10 mouse cellular contexts compared by ENCODE assay signal in the genomic region with DNA sequence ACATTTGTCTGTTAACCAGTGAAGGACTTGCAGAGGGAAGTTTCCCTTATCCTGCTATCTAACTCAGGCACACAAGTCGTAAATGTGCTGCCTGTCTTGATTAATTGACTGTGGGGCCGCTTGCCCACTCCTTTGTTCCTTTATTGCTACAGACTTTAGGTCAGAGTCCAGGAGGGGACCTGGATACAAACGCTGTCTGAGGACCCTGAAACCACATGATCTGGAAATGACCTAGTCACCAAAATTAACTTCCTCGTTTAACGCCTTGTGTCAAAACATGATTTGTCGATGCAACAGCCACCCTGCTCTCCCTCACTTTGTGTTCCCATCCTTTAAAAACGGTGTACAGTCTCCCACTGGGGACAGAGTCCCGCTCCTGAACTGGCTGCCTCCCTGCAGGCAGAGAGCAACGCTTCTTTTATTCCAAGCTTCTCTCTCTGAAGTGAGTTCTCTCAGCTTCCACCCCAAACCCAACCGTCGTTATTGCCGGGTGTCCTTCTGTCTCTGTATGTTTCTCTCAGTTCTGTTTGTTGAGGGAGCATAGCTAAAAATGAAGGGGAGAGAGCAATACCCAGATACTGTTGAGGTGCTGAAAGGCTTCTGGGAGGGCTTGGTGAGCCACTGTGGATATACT. TPM values are rescaled to one million over a fixed set of nuclear protein-coding genes. Genes with fewer than 3 reads are reported as not detected.
A peak's percentile ranks its signal among the peaks of the same experiment; 100 is the strongest.
DNase-seq lines count a peak whose midpoint lies in the region; ATAC-seq and TF ChIP-seq lines count a peak whose summit lies in the region.
"Had no signal": no experiment of that assay in that cellular context is flagged by ENCODE, and none has a peak within 500 bp of the region (broad histone marks: within the 10 kb centered on the region; RNA-seq: fewer than 3 reads in every experiment).

No protein-coding gene starts in this region.

- peak overlapping the region; percentile 41 to 67 for H3K4me3 ChIP-seq in MEL (ENCODE audit: control insufficient read depth in 1 of 2, insufficient read depth in 1 of 2, low read depth in 2 of 2, low read length in 2 of 2)
- no peak overlapping the region for H3K4me3 ChIP-seq in kidney, embryonic 14.5 days (ENCODE audit: low read length)
- peak overlapping the region; percentile 32 for H3K4me3 ChIP-seq in macrophage (ENCODE audit: inconsistent target)
- no peak overlapping the region for H3K4me3 ChIP-seq in forebrain, embryonic 14.5 days (ENCODE audit: low read depth, low read length)

- H3K4me1 ChIP-seq in MEL (ENCODE audit: control insufficient read depth in 1 of 2, insufficient read depth in 2 of 2, low read length in 2 of 2), result peaks cover 5 to 10% of the 10 kb centered on the region in 2 experiments; a peak in 3 of 4 replicates
- H3K4me1 ChIP-seq in kidney, embryonic 14.5 days (ENCODE audit: control insufficient read depth, insufficient read depth, low read length), result peaks cover 18% of the 10 kb centered on the region
- H3K4me1 ChIP-seq in forebrain, embryonic 14.5 days (ENCODE audit: control insufficient read depth, insufficient read depth, low read length), result peaks cover 3% of the 10 kb centered on the region; the same call in 1 of the 2 replicates

- peaks cover 0 to 14% of the 10 kb centered on the region in 2 experiments; a peak in 2 of 4 replicates for H3K36me3 ChIP-seq in MEL (ENCODE audit: control insufficient read depth in 1 of 2, insufficient read depth in 2 of 2, low read length in 2 of 2)
- H3K36me3 ChIP-seq in kidney, embryonic 14.5 days (ENCODE audit: control insufficient read depth, insufficient read depth, low read length), result no peaks in the 10 kb centered on the region
- H3K36me3 ChIP-seq in macrophage (ENCODE audit: inconsistent target), result no peaks in the 10 kb centered on the region
- H3K36me3 ChIP-seq in forebrain, embryonic 14.5 days (ENCODE audit: control insufficient read depth, insufficient read depth, low read length), result no peaks in the 10 kb centered on the region

- peak; percentile 96 for TF ChIP-seq EP300 in MEL (IDR thresholded peaks at IDR 0.05; ENCODE audit: low read depth in 1 of 2, low read length in 2 of 2)

- TF ChIP-seq RAD21 in MEL (IDR thresholded peaks at IDR 0.05; ENCODE audit: low read depth, low read length), result no peak

- H3K4me2 ChIP-seq in kidney, embryonic 14.5 days (replicated peaks; ENCODE audit: low read depth, low read length), result peak overlapping the region; percentile 11; the same call in 1 of the 2 replicates
- H3K4me2 ChIP-seq in forebrain, embryonic 14.5 days (ENCODE audit: low read length), result no peak overlapping the region

- peak; percentile 75 for ATAC-seq in kidney, embryonic 14.5 days (ENCODE audit: low FRiP score, low TSS enrichment)
- ATAC-seq in forebrain, embryonic 14.5 days, result no peak

- peak overlapping the region; percentile 73 for H3K9ac ChIP-seq in MEL (ENCODE audit: control insufficient read depth, low read depth, low read length, poor library complexity, severe bottlenecking)
- H3K9ac ChIP-seq in kidney, embryonic 14.5 days (ENCODE audit: low read depth, low read length), result no peak overlapping the region
- H3K9ac ChIP-seq in forebrain, embryonic 14.5 days (ENCODE audit: low read length), result no peak overlapping the region

- WGBS in kidney, embryonic 14.5 days, result 4% methylated on average over 12 of the region's 12 CpGs
- under 1% methylated on average over 12 of the region's 12 CpGs for WGBS in macrophage (ENCODE audit: missing documents)
- WGBS in forebrain, embryonic 14.5 days, result 50% methylated on average over 12 of the region's 12 CpGs

- intact Hi-C loops in heart, postnatal 10 days (cut with DNase I), result no loop called here

- DNase-seq in B cell, adult 2 months, result peak; percentile 38 to 40
- DNase-seq in MEL (ENCODE audit: low read depth, low spot score), result peak; percentile 92
- no peak for DNase-seq in heart, postnatal 10 days
- DNase-seq in urinary bladder, postnatal 14 days (ENCODE audit: low spot score), result no peak
- no peak for DNase-seq in urinary bladder, postnatal 4 days (ENCODE audit: low spot score in 2 of 2)
- DNase-seq in forebrain, embryonic 14.5 days (ENCODE audit: low spot score), result no peak
- DNase-seq: cerebellum, adult 2 months; thymus, postnatal 4 days had no signal

- TF ChIP-seq POLR2A in MEL (IDR thresholded peaks at IDR 0.05; ENCODE audit: control insufficient read depth in 1 of 2, insufficient read depth in 1 of 2, low read depth in 1 of 2, low read length in 2 of 2, poor library complexity in 1 of 2), result peak; percentile 32 to 79; a peak in 2 of 4 replicates

- no peaks in the 10 kb centered on the region for H3K9me3 ChIP-seq in MEL (replicated peaks; ENCODE audit: insufficient read depth, low read length)
- H3K9me3 ChIP-seq in kidney, embryonic 14.5 days (ENCODE audit: control insufficient read depth, low read length), result peaks cover 12% of the 10 kb centered on the region; the same call in 1 of the 2 replicates
- no peaks in the 10 kb centered on the region for H3K9me3 ChIP-seq in forebrain, embryonic 14.5 days (replicated peaks; ENCODE audit: control insufficient read depth, low read length)

- no peaks in the 10 kb centered on the region for H3K27me3 ChIP-seq in MEL (ENCODE audit: control insufficient read depth in 1 of 2, insufficient read depth in 2 of 2, low read length in 2 of 2)
- H3K27me3 ChIP-seq in kidney, embryonic 14.5 days (ENCODE audit: control insufficient read depth, insufficient read depth, low read length), result no peaks in the 10 kb centered on the region
- H3K27me3 ChIP-seq in forebrain, embryonic 14.5 days (replicated peaks; ENCODE audit: control insufficient read depth, insufficient read depth, low read length), result no peaks in the 10 kb centered on the region

- H3K79me2 ChIP-seq in MEL (ENCODE audit: control insufficient read depth, insufficient read depth, low read length, poor library complexity) (peaks cover 3% of the 10 kb centered on the region; the same call in 1 of the 2 replicates), macrophage (ENCODE audit: inconsistent target) (peaks cover 9% of the 10 kb centered on the region; the same call in 1 of the 2 replicates)

- H3K27ac ChIP-seq in MEL (ENCODE audit: control insufficient read depth, low read depth, low read length) (peak overlapping the region; percentile 96), macrophage (peak overlapping the region; percentile 99)
- no peak overlapping the region for H3K27ac ChIP-seq in kidney, embryonic 14.5 days (ENCODE audit: low read depth, low read length)
- H3K27ac ChIP-seq in forebrain, embryonic 14.5 days (ENCODE audit: low read depth, low read length), result no peak overlapping the region

- TF ChIP-seq CTCF in MEL (IDR thresholded peaks at IDR 0.05 in 2 of 3, conservative IDR thresholded peaks at IDR 0.05 in 1 of 3; ENCODE audit: control insufficient read depth in 1 of 3, insufficient read depth in 1 of 3, low read depth in 2 of 3, low read length in 3 of 3, poor library complexity in 1 of 3, severe bottlenecking in 1 of 3), result no peak

TF ChIP-seq in MEL, 35 proteins besides CTCF, POLR2A, EP300 and RAD21 (continues in another document):
- TF ChIP-seq POLR2AphosphoS5 (IDR thresholded peaks at IDR 0.05; ENCODE audit: borderline replicate concordance, low read depth, low read length), result no peak
- no peak for TF ChIP-seq NRF1 (IDR thresholded peaks at IDR 0.05; ENCODE audit: insufficient read depth, low read depth, low read length, poor library complexity, severe bottlenecking)
- TF ChIP-seq MAX (IDR thresholded peaks at IDR 0.05; ENCODE audit: low read length), result peak; percentile 18; the same call in 1 of the 2 replicates
- TF ChIP-seq MAZ (IDR thresholded peaks at IDR 0.05; ENCODE audit: low read depth, low read length), result peak; percentile 32
- TF ChIP-seq MEF2A (IDR thresholded peaks at IDR 0.05; ENCODE audit: extremely low read depth, insufficient replicate concordance, low read depth, low read length, poor library complexity, severe bottlenecking), result no peak
- no peak for TF ChIP-seq ELF1 (IDR thresholded peaks at IDR 0.05; ENCODE audit: low read depth, low read length)
- no peak; the same call in 1 of the 2 replicates for TF ChIP-seq JUND (IDR thresholded peaks at IDR 0.05; ENCODE audit: low read depth, low read length)
- no peak for TF ChIP-seq UBTF (IDR thresholded peaks at IDR 0.05; ENCODE audit: borderline replicate concordance, insufficient read depth, low read depth, low read length)
- peak; percentile 96 for TF ChIP-seq GATA1 (IDR thresholded peaks at IDR 0.05; ENCODE audit: low read depth, low read length)
- TF ChIP-seq GABPA (IDR thresholded peaks at IDR 0.05; ENCODE audit: low read depth, low read length), result no peak
- TF ChIP-seq MXI1 (IDR thresholded peaks at IDR 0.05; ENCODE audit: low read depth, low read length), result peak; percentile 50; the same call in 1 of the 2 replicates
- TF ChIP-seq E2F4 (IDR thresholded peaks at IDR 0.05; ENCODE audit: borderline replicate concordance, low read depth, low read length), result no peak
- peak; percentile 78 for TF ChIP-seq MYC (IDR thresholded peaks at IDR 0.05; ENCODE audit: low read depth, low read length)
- no peak for TF ChIP-seq USF2 (IDR thresholded peaks at IDR 0.05; ENCODE audit: borderline replicate concordance in 1 of 2, insufficient read depth in 1 of 2, low read depth in 1 of 2, low read length in 2 of 2)
- TF ChIP-seq RCOR1 (IDR thresholded peaks at IDR 0.05; ENCODE audit: low read depth, low read length), result peak; percentile 54; the same call in 1 of the 2 replicates
- no peak for TF ChIP-seq MAFK (IDR thresholded peaks at IDR 0.05; ENCODE audit: borderline replicate concordance, low read depth, low read length)
- TF ChIP-seq TAL1 (IDR thresholded peaks at IDR 0.05; ENCODE audit: low read length), result peak; percentile 85
- peak; percentile 95 for TF ChIP-seq TCF12 (IDR thresholded peaks at IDR 0.05; ENCODE audit: low read depth, low read length)
- peak; percentile 73 for TF ChIP-seq USF1 (IDR thresholded peaks at IDR 0.05; ENCODE audit: low read depth, low read length)
- peak; percentile 91 for TF ChIP-seq ETS1 (IDR thresholded peaks at IDR 0.05; ENCODE audit: low read depth, low read length)

RNA-seq across cellular contexts. Expression of a gene that starts 13.1 kb away (rescaled TPM):
- 35.1 and 39.1 TPM in 2 replicates for total RNA-seq in MEL (2012; rRNA removed)
- 100 to 1,000 TPM in 1 of 2 experiments, 10 to 100 TPM in 1; 23.3 to 276 TPM for polyA plus RNA-seq in MEL (2012; ENCODE audit: insufficient read depth in 1 of 2, insufficient read length in 2 of 2, low read depth in 1 of 2, low replicate concordance in 2 of 2, missing spikeins in 1 of 2)
- polyA plus RNA-seq in kidney, embryonic 14.5 days (2014; fragmentation: Nextera tagmentation; extraction: Ambion mirVana), result 23.5 and 42.7 TPM in 2 replicates
- total RNA-seq in macrophage (2018; cell fraction: chromatin; rRNA removed), result 1,000 to 10,000 TPM in 1 of 26 experiments, 100 to 1,000 TPM in 25; 166 to 1,000 (median 456) TPM
- total RNA-seq in macrophage (2018; cell fraction: cytosol; rRNA removed), result 100 to 1,000 TPM in 10 of 26 experiments, 10 to 100 TPM in 16; 45.8 to 168 (median 84.2) TPM
- total RNA-seq in macrophage (2018; cell fraction: nucleus; rRNA removed), result 100 to 1,000 TPM in 25 of 26 experiments, 10 to 100 TPM in 1; 85.0 to 573 (median 305) TPM
- polyA plus RNA-seq in macrophage (2018), result 56.4 to 70.3 TPM (median 62.3 TPM) in 3 replicates
- 10 to 100 TPM; 21.0 to 29.1 TPM for total RNA-seq in heart, postnatal 10 days (2021)
- polyA plus RNA-seq in forebrain, embryonic 14.5 days (2014; fragmentation: Nextera tagmentation; extraction: Ambion mirVana), result 32.1 and 36.1 TPM in 2 replicates

Comparison
In these comparisons a context has a peak if more than half of its experiments do, and no peak if none do; other contexts are left out.
1. DNase-seq: peak in B cell, adult 2 months (2 of 2) and MEL (single experiment); none in heart, postnatal 10 days (0 of 2), urinary bladder, postnatal 14 days (single experiment), urinary bladder, postnatal 4 days (0 of 2) and forebrain, embryonic 14.5 days (single experiment).
2. H3K27ac ChIP-seq: peak in MEL (single experiment) and macrophage (single experiment); none in kidney, embryonic 14.5 days (single experiment) and forebrain, embryonic 14.5 days (single experiment).
3. H3K4me3 ChIP-seq: peak in MEL (2 of 2) and macrophage (single experiment); none in kidney, embryonic 14.5 days (single experiment) and forebrain, embryonic 14.5 days (single experiment).